Mouse (Mus musculus): Measurements from ENCODE around the gene 4833420G17Rik. TPM values are rescaled to one million over a fixed set of nuclear protein-coding genes. Genes with fewer than 3 reads are reported as not detected.
"Not testable (repeated sequence)": the region's sequence is repeated elsewhere in the genome, so short reads cannot be mapped to it uniquely, and the experiment has no call there.

Gene 4833420G17Rik
- total RNA-seq (2017) = 62.4 and 95.6 TPM in 2 replicates

GRCm38 (mm10) chr13:119462596-119463560, at the start of gene 4833420G17Rik:
Gene 4833420G17Rik (plus strand): TSS chr13:119462768.
- ATAC-seq (replicated peaks in 1 of 2; ENCODE audit: insufficient read depth in 1 of 2, low FRiP score in 2 of 2, low TSS enrichment in 1 of 2, low read depth in 1 of 2, poor library complexity in 2 of 2, severe bottlenecking in 2 of 2) = peak; percentile 99

GRCm38 (mm10) chr13:119413026-119413425, 49.5 kb upstream of the 4833420G17Rik start:
- no peak for ATAC-seq (replicated peaks in 1 of 2; ENCODE audit: insufficient read depth in 1 of 2, low FRiP score in 2 of 2, low TSS enrichment in 1 of 2, low read depth in 1 of 2, poor library complexity in 2 of 2, severe bottlenecking in 2 of 2)

DNA sequence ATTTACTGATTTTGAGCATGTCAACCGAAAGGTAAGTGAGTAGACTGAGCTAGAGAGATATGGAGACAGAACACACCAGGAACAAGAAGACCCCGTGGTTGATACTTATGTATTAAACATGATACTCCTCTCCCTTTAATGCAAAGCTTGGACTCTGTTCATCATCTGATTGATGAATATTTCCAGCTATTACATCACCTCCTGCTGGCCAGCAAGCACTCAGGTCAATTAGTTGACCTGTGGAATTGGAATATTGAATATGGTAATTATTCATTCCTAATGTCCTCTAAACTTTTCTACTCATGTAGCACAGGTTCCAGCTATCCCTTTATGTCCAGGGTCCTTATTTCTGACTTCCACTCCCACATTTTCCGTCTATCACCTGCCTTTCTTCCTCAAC, 44.1 kb upstream of the 4833420G17Rik start:
- ATAC-seq (replicated peaks in 1 of 2; ENCODE audit: insufficient read depth in 1 of 2, low FRiP score in 2 of 2, low TSS enrichment in 1 of 2, low read depth in 1 of 2, poor library complexity in 2 of 2, severe bottlenecking in 2 of 2) = no peak

- no peak for ATAC-seq (replicated peaks in 1 of 2; ENCODE audit: insufficient read depth in 1 of 2, low FRiP score in 2 of 2, low TSS enrichment in 1 of 2, low read depth in 1 of 2, poor library complexity in 2 of 2, severe bottlenecking in 2 of 2)
Measured at GRCm38 (mm10) chr13:119430164-119430563, 32.4 kb upstream of the 4833420G17Rik start.

- no peak for ATAC-seq (replicated peaks in 1 of 2; ENCODE audit: insufficient read depth in 1 of 2, low FRiP score in 2 of 2, low TSS enrichment in 1 of 2, low read depth in 1 of 2, poor library complexity in 2 of 2, severe bottlenecking in 2 of 2)
Measured at GRCm38 (mm10) chr13:119432041-119432440, 30.5 kb upstream of the 4833420G17Rik start.

GRCm38 (mm10) chr13:119434359-119434758, 28.2 kb upstream of the 4833420G17Rik start:
- ATAC-seq (replicated peaks in 1 of 2; ENCODE audit: insufficient read depth in 1 of 2, low FRiP score in 2 of 2, low TSS enrichment in 1 of 2, low read depth in 1 of 2, poor library complexity in 2 of 2, severe bottlenecking in 2 of 2) = no peak

DNA sequence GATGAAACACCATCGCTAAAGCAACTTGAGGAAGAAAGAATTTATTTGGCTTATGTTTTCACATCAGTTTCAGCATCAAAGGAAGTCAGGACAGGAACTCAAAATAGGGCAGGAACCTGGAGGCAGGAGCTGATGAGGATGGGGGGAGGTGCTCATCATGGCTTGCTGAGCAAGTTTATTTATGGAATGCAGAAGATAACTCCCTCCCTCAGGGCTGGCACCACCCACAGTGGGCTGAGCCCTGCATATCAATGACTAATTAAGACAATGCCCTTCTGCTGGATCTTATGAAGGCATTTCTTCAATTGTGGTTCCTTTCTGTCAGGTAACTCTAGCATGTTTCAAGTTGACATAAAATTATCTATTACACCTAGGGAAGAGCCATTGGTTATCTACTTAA, 20.3 kb upstream of the 4833420G17Rik start:
- ATAC-seq (replicated peaks in 1 of 2; ENCODE audit: insufficient read depth in 1 of 2, low FRiP score in 2 of 2, low TSS enrichment in 1 of 2, low read depth in 1 of 2, poor library complexity in 2 of 2, severe bottlenecking in 2 of 2) = no peak

GRCm38 (mm10) chr13:119453563-119453962, 9.0 kb upstream of the 4833420G17Rik start:
- ATAC-seq (replicated peaks in 1 of 2; ENCODE audit: insufficient read depth in 1 of 2, low FRiP score in 2 of 2, low TSS enrichment in 1 of 2, low read depth in 1 of 2, poor library complexity in 2 of 2, severe bottlenecking in 2 of 2) = no peak

GRCm38 (mm10) chr13:119455082-119455481, 7.5 kb upstream of the 4833420G17Rik start:
- ATAC-seq (replicated peaks in 1 of 2; ENCODE audit: insufficient read depth in 1 of 2, low FRiP score in 2 of 2, low TSS enrichment in 1 of 2, low read depth in 1 of 2, poor library complexity in 2 of 2, severe bottlenecking in 2 of 2) = no peak

GRCm38 (mm10) chr13:119456342-119456741, 6.2 kb upstream of the 4833420G17Rik start:
- ATAC-seq (replicated peaks in 1 of 2; ENCODE audit: insufficient read depth in 1 of 2, low FRiP score in 2 of 2, low TSS enrichment in 1 of 2, low read depth in 1 of 2, poor library complexity in 2 of 2, severe bottlenecking in 2 of 2) = no peak

DNA sequence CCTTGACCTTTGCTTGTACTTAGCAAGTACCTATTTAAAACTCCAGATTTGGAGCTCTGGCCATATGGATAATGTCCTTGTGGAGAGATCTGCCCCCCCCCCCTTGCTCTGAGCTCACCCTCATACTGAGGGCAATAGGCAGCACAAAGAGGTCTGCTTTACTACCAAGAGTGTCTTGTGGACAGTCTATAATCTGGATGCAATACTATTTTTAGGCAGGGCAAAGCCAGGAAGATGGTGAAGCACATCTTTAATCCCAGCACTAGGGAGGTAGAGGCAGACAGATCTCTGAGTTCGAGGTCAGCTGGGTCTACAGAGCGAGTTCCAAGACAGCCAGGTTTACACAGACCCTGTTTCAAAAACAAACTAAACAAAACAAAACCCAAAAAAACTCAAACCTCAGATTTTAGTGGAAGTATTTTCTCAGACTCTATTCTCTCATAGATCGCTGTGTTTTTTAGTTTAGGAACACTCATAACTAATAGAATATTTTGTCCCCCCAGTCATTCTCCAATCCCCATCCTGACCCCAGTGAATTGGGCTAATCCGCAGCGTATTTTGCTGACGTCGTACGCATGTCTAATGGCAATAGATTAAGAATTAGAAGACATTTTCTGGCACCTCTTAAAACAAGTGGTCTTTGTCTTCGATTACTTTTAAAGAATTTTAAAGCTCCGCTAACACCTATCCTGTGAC, 520 bp upstream of the 4833420G17Rik start:
- ATAC-seq (replicated peaks in 1 of 2; ENCODE audit: insufficient read depth in 1 of 2, low FRiP score in 2 of 2, low TSS enrichment in 1 of 2, low read depth in 1 of 2, poor library complexity in 2 of 2, severe bottlenecking in 2 of 2) = peak; percentile 56 to 57

GRCm38 (mm10) chr13:119476631-119477030, 14.1 kb downstream of the 4833420G17Rik start:
- ATAC-seq (replicated peaks in 1 of 2; ENCODE audit: insufficient read depth in 1 of 2, low FRiP score in 2 of 2, low TSS enrichment in 1 of 2, low read depth in 1 of 2, poor library complexity in 2 of 2, severe bottlenecking in 2 of 2) = no peak

GRCm38 (mm10) chr13:119477789-119478188, 15.2 kb downstream of the 4833420G17Rik start:
- ATAC-seq (replicated peaks in 1 of 2; ENCODE audit: insufficient read depth in 1 of 2, low FRiP score in 2 of 2, low TSS enrichment in 1 of 2, low read depth in 1 of 2, poor library complexity in 2 of 2, severe bottlenecking in 2 of 2) = no peak

DNA sequence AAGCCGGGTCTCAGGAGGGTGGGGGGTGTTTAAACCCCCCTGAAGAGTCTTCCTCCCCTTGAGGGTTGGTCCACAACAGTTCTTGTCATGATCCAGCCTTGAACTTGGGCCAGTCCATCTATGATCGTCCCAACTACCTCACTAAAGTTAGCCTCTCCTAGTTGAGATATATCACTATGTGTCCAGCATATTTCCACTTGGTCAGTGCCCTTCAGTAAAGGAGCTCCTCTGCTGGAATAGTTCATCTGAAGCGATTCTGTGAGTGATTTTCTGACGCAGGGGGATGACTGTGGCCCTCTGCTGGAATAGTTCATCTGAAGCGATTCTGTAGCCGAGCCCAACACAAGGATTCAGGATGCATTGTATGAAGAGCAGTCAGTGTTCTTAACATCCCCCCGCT, 24.8 kb downstream of the 4833420G17Rik start:
- no peak for ATAC-seq (replicated peaks in 1 of 2; ENCODE audit: insufficient read depth in 1 of 2, low FRiP score in 2 of 2, low TSS enrichment in 1 of 2, low read depth in 1 of 2, poor library complexity in 2 of 2, severe bottlenecking in 2 of 2)

DNA sequence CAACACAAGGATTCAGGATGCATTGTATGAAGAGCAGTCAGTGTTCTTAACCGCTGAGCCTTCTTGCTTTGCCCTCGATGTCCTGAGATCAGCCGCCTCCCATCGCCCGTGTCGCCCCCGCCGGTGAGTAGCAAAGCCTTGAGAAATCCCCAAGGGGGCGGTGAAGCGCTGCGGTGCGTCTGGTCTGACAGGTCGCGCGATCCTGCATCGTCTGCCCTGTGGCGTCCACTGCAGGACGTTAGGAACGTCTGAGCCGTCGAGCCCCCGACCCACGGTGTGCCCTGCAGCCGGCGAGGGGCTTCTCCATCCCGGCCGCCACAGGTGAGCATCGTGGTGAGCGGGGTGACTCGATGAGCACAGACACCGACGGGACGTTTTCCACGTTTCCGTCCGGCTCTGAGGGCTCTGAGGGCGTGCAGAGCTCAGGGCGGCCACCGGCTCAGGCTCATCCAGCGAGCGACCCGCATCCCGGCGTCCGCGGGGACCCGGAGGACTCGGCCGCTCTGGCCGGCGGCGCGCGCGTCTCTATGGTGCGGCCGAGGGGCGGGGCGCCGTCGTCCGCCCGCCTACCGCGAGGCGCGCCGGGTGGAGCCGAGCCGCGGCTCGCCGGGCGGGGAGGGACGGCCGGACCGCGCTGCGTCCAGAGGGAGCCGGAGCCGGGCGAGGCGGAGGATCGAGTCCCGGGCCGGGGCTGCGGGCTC, 25.5 kb downstream of the 4833420G17Rik start, which contains the start of the genes Tmem267 and 3110070M22Rik:
Tmem267 (plus strand) TSS at position 160 of the 701 bp plus-strand sequence.
3110070M22Rik (minus strand) TSS at position 504 of the 701 bp plus-strand sequence.
- peak; percentile 63 to 71 for ATAC-seq (replicated peaks in 1 of 2; ENCODE audit: insufficient read depth in 1 of 2, low FRiP score in 2 of 2, low TSS enrichment in 1 of 2, low read depth in 1 of 2, poor library complexity in 2 of 2, severe bottlenecking in 2 of 2)

- not testable (repeated sequence) for ATAC-seq (replicated peaks in 1 of 2; ENCODE audit: insufficient read depth in 1 of 2, low FRiP score in 2 of 2, low TSS enrichment in 1 of 2, low read depth in 1 of 2, poor library complexity in 2 of 2, severe bottlenecking in 2 of 2)
Measured at GRCm38 (mm10) chr13:119492083-119492482, 29.5 kb downstream of the 4833420G17Rik start.

DNA sequence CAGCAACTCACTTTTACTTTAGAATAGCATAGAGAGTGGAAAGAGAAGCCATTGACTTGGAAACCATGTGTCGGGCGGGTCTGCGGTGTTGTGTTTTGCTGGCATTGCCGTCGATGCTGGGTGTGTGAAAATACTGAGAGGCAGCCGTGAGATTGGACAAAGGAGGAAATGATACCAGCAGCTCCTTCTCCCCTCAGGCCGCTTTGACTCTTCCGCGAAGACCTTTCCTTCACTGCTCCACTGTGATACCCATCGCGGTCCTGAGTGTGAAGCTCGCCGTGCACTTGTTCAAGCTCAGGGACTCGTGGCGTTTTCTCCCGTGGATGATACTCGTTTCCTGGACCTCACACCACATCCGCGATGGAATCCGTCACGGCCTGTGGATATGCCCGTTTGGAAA, 32.4 kb downstream of the 4833420G17Rik start:
- 0 out of 4 replicates have a peak, but pooled peaks of 1 of the 2 experiments have one; percentile 14 for ATAC-seq (replicated peaks in 1 of 2; ENCODE audit: insufficient read depth in 1 of 2, low FRiP score in 2 of 2, low TSS enrichment in 1 of 2, low read depth in 1 of 2, poor library complexity in 2 of 2, severe bottlenecking in 2 of 2)
